Mouse (Mus musculus) adrenal gland, postnatal 14 days (tissue): ENCODE measurements at regions not wholly inside any gene's neighbourhood (a gene's known extent, or its start where the extent isn't known, plus 50 kb on each side); places are given as distances from the start of the nearest gene placed in this dataset.
"Not testable (repeated sequence)": the region's sequence is repeated elsewhere in the genome, so short reads cannot be mapped to it uniquely, and the experiment has no call there.

Experiments
- DNase-seq: peaks from one replicate; pipeline ENCODE4 v3.0.0; 2021; ENCODE audit warnings: mixed read lengths

DNA sequence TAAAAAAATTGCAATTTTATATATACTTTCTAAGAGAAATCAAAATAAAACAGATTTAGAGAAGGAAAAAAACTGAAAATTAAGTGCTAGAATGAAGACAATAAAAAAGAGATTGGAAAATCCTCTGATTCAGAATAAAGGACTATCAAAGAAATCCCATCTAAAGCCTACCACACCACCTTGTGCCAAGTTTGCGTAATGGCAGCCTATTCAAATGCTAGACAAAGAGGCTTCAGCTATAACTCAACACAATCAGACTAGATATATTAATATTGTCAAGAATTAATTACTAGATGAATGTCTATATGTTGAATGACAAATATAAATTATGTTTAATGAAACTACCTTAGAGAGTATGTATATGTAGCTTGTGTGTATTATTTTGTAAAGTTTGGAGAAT lies 221.9 kb upstream of the Ascc3 start:
- peak; percentile 18 for DNase-seq

DNA sequence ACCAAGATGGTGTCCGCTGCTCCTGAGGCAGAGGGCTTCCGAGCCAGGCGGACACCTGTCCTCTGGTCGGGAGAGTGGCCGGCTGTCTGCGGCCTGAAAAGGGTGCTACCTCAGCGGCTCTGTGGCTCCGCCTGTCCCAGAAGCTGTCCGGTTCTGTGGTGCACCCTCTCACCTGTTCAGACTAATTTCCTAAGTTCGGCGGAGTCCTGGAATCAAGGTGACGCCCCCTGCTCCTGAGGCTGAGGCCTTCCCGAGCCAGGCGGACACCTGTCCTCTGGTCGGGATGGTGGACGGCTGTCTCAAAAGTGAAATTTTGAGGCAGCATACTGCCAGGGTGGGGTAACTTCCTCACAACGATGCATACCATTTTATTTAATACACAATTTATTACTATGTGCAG lies 199.9 kb upstream of the Ascc3 start:
- not testable (repeated sequence) for DNase-seq
